Mouse (Mus musculus): ENCODE results near the gene Gm11232. TPM values are rescaled to one million over a fixed set of nuclear protein-coding genes. Genes with fewer than 3 reads are reported as not detected.

Gm11232 gene
- 0.25 TPM in 1 of 2 replicates, not detected in the other for polyA plus RNA-seq (2016; fragmentation: Nextera tagmentation; extraction: Ambion mirVana)

- H3K9me3 ChIP-seq: no peaks in the 10 kb centered on the region
- no peak within 1 kb of the TSS for H3K27ac ChIP-seq
- no peak for DNase-seq (ENCODE audit: low spot score)
- no peaks in the 10 kb centered on the region for H3K36me3 ChIP-seq
- no peaks in the 10 kb centered on the region for H3K4me1 ChIP-seq
- no peaks in the 10 kb centered on the region for H3K27me3 ChIP-seq (ENCODE audit: insufficient read depth, poor library complexity, severe bottlenecking)
- 71% methylated on average over 2 of the region's 2 CpGs for WGBS
- no peak within 1 kb of the TSS for H3K4me3 ChIP-seq
Measured at GRCm38 (mm10) chr4:71757865-71758264, at the start of gene Gm11232. Gene Gm11232 (minus strand): TSS chr4:71757965.

GRCm38 (mm10) chr4:71805977-71806534 lies 48.3 kb upstream of the Gm11232 start:
- DNase-seq (ENCODE audit: low spot score): no peak
- Histone ChIP-seq H3K4me1 (no peaks in the 10 kb centered on the region), H3K4me3 (no peak overlapping the region), H3K27me3 (ENCODE audit: insufficient read depth, poor library complexity, severe bottlenecking) (no peaks in the 10 kb centered on the region), H3K36me3 (no peaks in the 10 kb centered on the region), H3K9me3 (no peaks in the 10 kb centered on the region), H3K27ac (no peak overlapping the region)
- WGBS: 66% methylated on average over 2 of the region's 2 CpGs

- no peaks in the 10 kb centered on the region for H3K9me3 ChIP-seq
- H3K27me3 ChIP-seq (ENCODE audit: insufficient read depth, poor library complexity, severe bottlenecking): no peaks in the 10 kb centered on the region
- H3K36me3 ChIP-seq: no peaks in the 10 kb centered on the region
- no peaks in the 10 kb centered on the region for H3K4me1 ChIP-seq
- DNase-seq (ENCODE audit: low spot score): no peak
- H3K4me3 ChIP-seq: no peak overlapping the region
- 79% methylated on average over 1 of the region's 1 CpGs for WGBS
- no peak overlapping the region for H3K27ac ChIP-seq
Measured at GRCm38 (mm10) chr4:71765529-71765928, 7.8 kb upstream of the Gm11232 start.

DNA sequence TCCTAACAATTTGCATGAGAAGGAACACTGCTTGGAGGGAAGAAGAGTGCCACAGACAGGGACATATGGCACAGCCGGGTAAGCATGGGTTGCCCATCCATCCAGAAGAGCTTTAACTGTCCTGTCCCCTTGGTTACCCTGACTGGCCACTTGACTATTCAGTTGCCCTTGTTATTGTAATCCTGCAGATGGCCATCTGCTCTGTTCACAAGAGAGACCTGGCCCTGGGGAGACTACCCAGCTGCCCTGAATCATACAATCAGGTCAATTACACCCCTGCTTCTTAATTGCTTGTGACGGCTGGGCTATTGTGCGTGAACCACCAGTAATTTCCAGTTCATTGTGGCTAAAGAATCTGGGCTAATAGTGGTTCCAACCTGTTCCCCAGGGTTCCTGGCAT lies 7.3 kb upstream of the Gm11232 start:
- 82% methylated on average over 3 of the region's 3 CpGs for WGBS
- Histone ChIP-seq H3K27me3 (ENCODE audit: insufficient read depth, poor library complexity, severe bottlenecking) (no peaks in the 10 kb centered on the region), H3K27ac (no peak overlapping the region), H3K36me3 (no peaks in the 10 kb centered on the region), H3K4me1 (no peaks in the 10 kb centered on the region), H3K9me3 (no peaks in the 10 kb centered on the region), H3K4me3 (no peak overlapping the region)
- DNase-seq (ENCODE audit: low spot score): no peak

- no peaks in the 10 kb centered on the region for H3K9me3 ChIP-seq
- 76% methylated on average over 11 of the region's 11 CpGs for WGBS
- H3K36me3 ChIP-seq: no peaks in the 10 kb centered on the region
- H3K4me1 ChIP-seq: no peaks in the 10 kb centered on the region
- H3K4me3 ChIP-seq: no peak overlapping the region
- DNase-seq (ENCODE audit: low spot score): no peak
- H3K27ac ChIP-seq: no peak overlapping the region
- H3K27me3 ChIP-seq (ENCODE audit: insufficient read depth, poor library complexity, severe bottlenecking): no peaks in the 10 kb centered on the region
Measured at GRCm38 (mm10) chr4:71756441-71757221, 1.1 kb downstream of the Gm11232 start.

DNA sequence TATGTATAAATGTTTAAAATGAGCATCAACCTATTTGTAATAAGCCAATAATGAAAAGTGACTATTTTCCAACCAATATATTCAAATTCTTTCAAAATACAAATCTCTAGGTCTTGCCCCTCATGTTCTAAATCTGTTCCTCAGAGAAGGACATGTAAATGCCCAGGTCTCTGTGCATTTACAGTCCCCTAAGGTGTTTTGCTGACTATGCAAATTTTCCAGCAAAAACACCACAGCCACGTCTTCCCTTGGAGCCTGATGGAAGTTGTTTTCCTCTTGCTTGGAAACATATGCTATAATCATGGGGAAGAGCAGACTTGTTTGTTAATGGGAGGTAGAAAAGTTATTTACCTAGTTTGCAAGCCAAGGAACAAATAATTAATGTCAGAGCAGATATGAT lies 12.0 kb downstream of the Gm11232 start:
- no peak overlapping the region for H3K4me3 ChIP-seq
- WGBS: 64% methylated on average over 1 of the region's 1 CpGs
- H3K27ac ChIP-seq: no peak overlapping the region
- no peaks in the 10 kb centered on the region for H3K9me3 ChIP-seq
- H3K4me1 ChIP-seq: no peaks in the 10 kb centered on the region
- H3K27me3 ChIP-seq (ENCODE audit: insufficient read depth, poor library complexity, severe bottlenecking): no peaks in the 10 kb centered on the region
- H3K36me3 ChIP-seq: no peaks in the 10 kb centered on the region
- DNase-seq (ENCODE audit: low spot score): no peak

- Histone ChIP-seq H3K4me1 (no peaks in the 10 kb centered on the region), H3K36me3 (no peaks in the 10 kb centered on the region)
Measured at GRCm38 (mm10) chr4:71736529-71736928, 21.2 kb downstream of the Gm11232 start.

GRCm38 (mm10) chr4:71735261-71735660 lies 22.5 kb downstream of the Gm11232 start:
- no peak for DNase-seq (ENCODE audit: low spot score)
- no peaks in the 10 kb centered on the region for H3K4me1 ChIP-seq
- no peak overlapping the region for H3K4me3 ChIP-seq
- no peaks in the 10 kb centered on the region for H3K36me3 ChIP-seq
- H3K27me3 ChIP-seq (ENCODE audit: insufficient read depth, poor library complexity, severe bottlenecking): no peaks in the 10 kb centered on the region
- H3K9me3 ChIP-seq: no peaks in the 10 kb centered on the region
- WGBS: 89% methylated on average over 3 of the region's 3 CpGs
- no peak overlapping the region for H3K27ac ChIP-seq

More at GRCm38 (mm10) chr4:71736529-71736928, 21.2 kb downstream of the Gm11232 start:
- no peak overlapping the region for H3K4me3 ChIP-seq
- H3K9me3 ChIP-seq: no peaks in the 10 kb centered on the region
- no peak overlapping the region for H3K27ac ChIP-seq
- H3K27me3 ChIP-seq (ENCODE audit: insufficient read depth, poor library complexity, severe bottlenecking): no peaks in the 10 kb centered on the region
- no peak for DNase-seq (ENCODE audit: low spot score)

GRCm38 (mm10) chr4:71729401-71729800 lies 28.4 kb downstream of the Gm11232 start:
- no peaks in the 10 kb centered on the region for H3K9me3 ChIP-seq
- H3K4me3 ChIP-seq: no peak overlapping the region
- H3K4me1 ChIP-seq: no peaks in the 10 kb centered on the region
- no peaks in the 10 kb centered on the region for H3K36me3 ChIP-seq
- no peak for DNase-seq (ENCODE audit: low spot score)
- H3K27me3 ChIP-seq (ENCODE audit: insufficient read depth, poor library complexity, severe bottlenecking): no peaks in the 10 kb centered on the region
- H3K27ac ChIP-seq: no peak overlapping the region

DNA sequence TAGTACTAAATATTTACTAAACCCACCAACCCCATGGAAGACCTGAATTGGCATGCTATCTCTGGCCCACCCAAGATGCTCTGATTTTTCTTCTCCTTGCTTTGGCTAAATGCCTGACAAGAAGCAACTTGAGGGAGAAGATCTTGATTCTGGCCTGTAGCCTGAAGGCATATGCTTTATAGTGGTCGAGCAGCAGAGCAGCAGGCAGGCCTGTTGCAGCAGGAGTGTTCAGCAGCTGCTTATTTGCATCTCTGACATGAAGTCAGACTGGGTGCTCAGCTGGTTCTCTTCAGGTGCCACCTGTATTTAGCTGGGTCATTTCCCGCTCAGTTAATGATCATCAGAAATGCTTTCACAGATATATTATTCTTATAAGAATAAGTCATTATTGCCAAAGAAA lies 30.2 kb downstream of the Gm11232 start:
- Histone ChIP-seq H3K4me3 (no peak overlapping the region), H3K9me3 (no peaks in the 10 kb centered on the region), H3K4me1 (no peaks in the 10 kb centered on the region), H3K27me3 (ENCODE audit: insufficient read depth, poor library complexity, severe bottlenecking) (no peaks in the 10 kb centered on the region), H3K27ac (no peak overlapping the region), H3K36me3 (no peaks in the 10 kb centered on the region)
- 68% methylated on average over 2 of the region's 2 CpGs for WGBS
- DNase-seq (ENCODE audit: low spot score): no peak

- Histone ChIP-seq H3K4me1 (no peaks in the 10 kb centered on the region), H3K27me3 (ENCODE audit: insufficient read depth, poor library complexity, severe bottlenecking) (no peaks in the 10 kb centered on the region), H3K36me3 (no peaks in the 10 kb centered on the region), H3K9me3 (no peaks in the 10 kb centered on the region), H3K27ac (no peak overlapping the region), H3K4me3 (no peak overlapping the region)
- 79% methylated on average over 4 of the region's 4 CpGs for WGBS
- no peak for DNase-seq (ENCODE audit: low spot score)
Measured at GRCm38 (mm10) chr4:71727056-71727455, 30.7 kb downstream of the Gm11232 start.

GRCm38 (mm10) chr4:71725889-71726288 lies 31.9 kb downstream of the Gm11232 start:
- H3K27me3 ChIP-seq (ENCODE audit: insufficient read depth, poor library complexity, severe bottlenecking): no peaks in the 10 kb centered on the region
- 62% methylated on average over 2 of the region's 2 CpGs for WGBS
- H3K4me3 ChIP-seq: no peak overlapping the region
- no peaks in the 10 kb centered on the region for H3K9me3 ChIP-seq
- no peak overlapping the region for H3K27ac ChIP-seq
- no peaks in the 10 kb centered on the region for H3K36me3 ChIP-seq
- no peaks in the 10 kb centered on the region for H3K4me1 ChIP-seq
- DNase-seq (ENCODE audit: low spot score): no peak
